Comparison of ENCODE assay signal across 10 mouse cellular contexts in the genomic region with DNA sequence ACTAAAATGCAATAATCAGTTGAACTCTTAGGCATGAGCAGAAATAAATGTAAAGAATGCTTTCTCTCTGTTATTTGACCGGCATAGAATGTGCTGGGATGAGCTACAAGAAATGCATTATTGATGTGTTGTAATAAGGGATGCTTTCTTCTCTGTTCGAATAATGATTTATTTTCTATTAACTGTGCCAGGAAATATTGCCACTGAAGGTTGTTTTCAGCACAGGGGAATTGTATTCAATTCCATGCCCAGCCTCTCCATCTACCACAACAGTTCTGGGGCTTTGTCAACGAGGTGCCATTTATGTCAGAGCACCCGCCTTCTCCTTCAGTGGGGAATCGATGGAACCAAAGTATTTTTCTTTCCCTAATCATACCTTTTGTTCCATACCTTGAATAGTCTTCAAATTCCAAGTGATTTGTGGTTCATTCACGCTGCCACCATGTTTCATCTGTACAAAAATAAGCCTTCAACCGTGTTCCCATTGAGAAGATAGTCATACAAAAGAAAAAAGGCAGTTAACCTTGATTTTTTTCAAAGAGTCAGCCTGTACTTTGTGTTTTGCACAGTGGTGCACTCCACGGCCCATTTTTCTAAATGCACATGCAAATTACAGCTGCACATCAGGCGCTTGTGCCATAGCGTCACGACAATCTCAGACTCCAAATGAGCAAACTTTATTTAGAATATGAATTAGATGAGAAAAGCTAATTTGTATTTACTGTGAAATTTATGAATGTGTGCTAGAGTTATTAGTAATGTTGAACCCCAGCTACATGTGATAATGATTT.
"Had no signal": no experiment of that assay in that cellular context is flagged by ENCODE, and none has a peak within 500 bp of the region (broad histone marks: within the 10 kb centered on the region; RNA-seq: fewer than 3 reads in every experiment).

No protein-coding gene starts in this region.

- H3K4me2 ChIP-seq: limb, embryonic 13.5 days; midbrain, embryonic 13.5 days had no signal

- H3K27ac ChIP-seq: kidney, postnatal 0 days; layer of hippocampus, adult 2 months; limb, embryonic 13.5 days; liver, embryonic 14.5 days; midbrain, embryonic 13.5 days; stomach, postnatal 0 days had no signal

- H3K9ac ChIP-seq: limb, embryonic 13.5 days; liver, embryonic 14.5 days; midbrain, embryonic 13.5 days had no signal

- H3K4me1 ChIP-seq: limb, embryonic 13.5 days had no signal

- ATAC-seq: midbrain, embryonic 13.5 days had no signal

- H3K9me3 ChIP-seq: limb, embryonic 13.5 days; midbrain, embryonic 13.5 days had no signal

- DNase-seq: kidney, adult 9 months; kidney, postnatal 4 days; left cerebral cortex, postnatal 4 days; lung, adult 18-20 months had no signal

- H3K36me3 ChIP-seq: limb, embryonic 13.5 days; midbrain, embryonic 13.5 days had no signal

- H3K27me3 ChIP-seq: limb, embryonic 13.5 days; midbrain, embryonic 13.5 days had no signal

- H3K4me3 ChIP-seq: layer of hippocampus, adult 2 months; limb, embryonic 13.5 days; midbrain, embryonic 13.5 days had no signal
